Mouse (Mus musculus): ENCODE measurements around the gene Wdr44.

GRCm38 (mm10) chrX:23823398-23824023 is 130.7 kb downstream of the Wdr44 start:
- no peak for TF ChIP-seq CTCF (IDR thresholded peaks at IDR 0.05; ENCODE audit: low read depth)
- TF ChIP-seq EP300 (optimal IDR thresholded peaks at IDR 0.05) = no peak

Measured in stomach, postnatal 0 days (tissue).